Mouse (Mus musculus) CH12.LX (cell line): ENCODE data around the gene Gpatch1.

Experiments used
- CHD1 ChIP-seq: IDR thresholded peaks from 2 replicates; pipeline ENCODE4 v1.6.1; 2012; ENCODE audit warnings: low read depth, low read length, improper control_type of control experiment, inconsistent platforms
- CTCF ChIP-seq, 2 experiments: IDR thresholded peaks in 1 of 2; conservative IDR thresholded peaks in 1 of 2; 2 replicates each; pipeline ENCODE4 v1.5.1; 2011 to 2012; ENCODE audit warnings: low read depth in 2 of 2, low read length in 2 of 2, improper control_type of control experiment in 1 of 2, inconsistent platforms in 1 of 2, mild to moderate bottlenecking in 1 of 2, moderate library complexity in 1 of 2
- EP300 ChIP-seq: IDR thresholded peaks from 2 replicates; pipeline ENCODE4 v1.6.1; 2011; ENCODE audit warnings: low read length, improper control_type of control experiment
- HCFC1 ChIP-seq: IDR thresholded peaks from 2 replicates; pipeline ENCODE4 v1.6.1; 2012; ENCODE audit warnings: low read depth, mild to moderate bottlenecking, inconsistent platforms, low read length, improper control_type of control experiment
- MAFK ChIP-seq: IDR thresholded peaks from 2 replicates; pipeline ENCODE4 v1.6.1; 2011; ENCODE audit warnings: low read length, improper control_type of control experiment; ENCODE audit not compliant: insufficient replicate concordance
- MEF2A ChIP-seq: IDR thresholded peaks from 2 replicates; pipeline ENCODE4 v1.6.1; 2014; ENCODE audit warnings: low read depth, mild to moderate bottlenecking, inconsistent platforms, low read length, improper control_type of control experiment, borderline replicate concordance
- NELFE ChIP-seq: IDR thresholded peaks from 2 replicates; pipeline ENCODE4 v1.6.1; 2011; ENCODE audit warnings: low read depth, low read length, improper control_type of control experiment
- POLR2A ChIP-seq: IDR thresholded peaks from 2 replicates; pipeline ENCODE4 v1.6.1; 2011; ENCODE audit warnings: low read depth, mild to moderate bottlenecking, improper control_type of control experiment, low read length
- POLR2AphosphoS2 ChIP-seq: IDR thresholded peaks from 2 replicates; pipeline ENCODE4 v1.6.1; 2011; ENCODE audit warnings: low read depth, low read length, improper control_type of control experiment
- RCOR1 ChIP-seq: conservative IDR thresholded peaks from 2 replicates; pipeline ENCODE4 v1.6.1; 2012; ENCODE audit warnings: low read depth, mild to moderate bottlenecking, inconsistent platforms, low read length, improper control_type of control experiment
- ZMIZ1 ChIP-seq: IDR thresholded peaks from 2 replicates; pipeline ENCODE4 v1.6.1; 2012; ENCODE audit warnings: low read depth, mild to moderate bottlenecking, inconsistent platforms, low read length, improper control_type of control experiment
- ZNF384 ChIP-seq: IDR thresholded peaks from 2 replicates; pipeline ENCODE4 v1.6.1; 2012; ENCODE audit warnings: low read depth, low read length, improper control_type of control experiment, inconsistent platforms

DNA sequence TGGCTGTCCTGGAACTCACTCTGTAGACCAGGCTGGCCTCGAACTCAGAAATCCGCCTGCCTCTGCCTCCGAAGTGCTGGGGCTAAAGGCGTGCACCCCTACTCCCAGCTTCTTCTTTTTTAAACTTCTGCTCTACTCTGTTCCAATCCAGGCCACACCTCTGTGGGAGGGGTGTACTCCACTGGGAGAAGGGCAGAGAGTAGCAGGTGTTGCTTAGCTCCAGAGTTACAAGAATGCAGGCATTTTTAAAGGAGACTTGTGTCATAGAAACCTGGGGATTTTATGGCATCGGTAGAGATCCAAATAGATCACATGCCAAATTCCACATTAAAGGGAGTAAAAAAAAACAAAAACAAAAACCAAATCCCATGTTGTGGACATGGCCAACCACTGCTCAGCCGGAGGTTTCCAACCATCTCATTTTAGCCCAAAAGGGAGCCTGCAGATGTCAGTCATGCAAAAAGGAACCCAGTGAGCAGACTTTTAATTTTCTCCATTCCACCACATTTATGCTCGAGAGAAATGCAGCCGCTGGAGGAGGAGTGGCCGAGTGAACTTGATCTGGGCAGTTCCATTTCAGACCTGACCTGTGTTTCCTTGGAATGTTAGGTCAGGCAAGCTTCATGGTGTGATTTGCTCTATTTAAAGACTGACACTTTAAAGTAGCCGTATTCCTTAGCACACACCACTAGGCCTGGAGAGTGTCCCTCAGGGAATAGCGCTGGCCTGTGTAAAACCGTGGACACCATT lies 47.1 kb upstream of the Gpatch1 start:
- TF ChIP-seq POLR2A: no peak
- TF ChIP-seq MAFK: no peak
- TF ChIP-seq CTCF (conservative IDR thresholded peaks at IDR 0.05 in 1 of 2, IDR thresholded peaks at IDR 0.05 in 1 of 2; ENCODE audit: low read depth in 2 of 2, low read length in 2 of 2): no peak
- no peak for TF ChIP-seq ZMIZ1
- TF ChIP-seq POLR2AphosphoS2: no peak
- TF ChIP-seq EP300: no peak
- no peak for TF ChIP-seq CHD1
- TF ChIP-seq MEF2A: no peak
- TF ChIP-seq RCOR1: no peak
- TF ChIP-seq NELFE: no peak
- no peak for TF ChIP-seq HCFC1
- TF ChIP-seq ZNF384: no peak
